Mouse (Mus musculus) CH12.LX (cell line): Measurements from ENCODE around the gene Slc25a41. TPM values are rescaled to one million over a fixed set of nuclear protein-coding genes. Genes with fewer than 3 reads are reported as not detected.

Experiments
- DNase-seq: peaks from one replicate; pipeline ENCODE4 v3.0.0-alpha.2; 2013; ENCODE audit errors: extremely low read depth
- H3K27ac ChIP-seq: 2 replicates; pipeline ENCODE4 v1.5.1; 2012; ENCODE audit warnings: low read depth, mild to moderate bottlenecking, control low read depth, moderate library complexity; ENCODE audit not compliant: insufficient read depth
- H3K27me3 ChIP-seq: replicated peaks from 2 replicates; pipeline ENCODE3; 2012; ENCODE audit warnings: inconsistent platforms
- H3K36me3 ChIP-seq, 2 experiments: replicated peaks in 1 of 2; 2 replicates each; pipeline versions ENCODE3 to v1.6.1; 2012; ENCODE audit warnings: inconsistent platforms in 1 of 2, low read length in 1 of 2, mild to moderate bottlenecking in 1 of 2, mixed read lengths in 1 of 2, moderate library complexity in 1 of 2; ENCODE audit not compliant: control insufficient read depth in 1 of 2, insufficient read depth in 1 of 2
- H3K4me1 ChIP-seq, 2 experiments: 2 replicates each; pipeline ENCODE4 v1.6.1; 2012; ENCODE audit warnings: inconsistent platforms in 1 of 2, moderate library complexity in 1 of 2; ENCODE audit not compliant: insufficient read depth in 2 of 2, control insufficient read depth in 1 of 2
- H3K4me2 ChIP-seq: 2 replicates; pipeline ENCODE4 v1.6.1; 2012; ENCODE audit warnings: low read depth, mild to moderate bottlenecking, control low read depth; ENCODE audit not compliant: poor library complexity, insufficient read depth, severe bottlenecking
- H3K4me3 ChIP-seq, 3 experiments: fragments of 150-350 bp in 1 of 3; sonication (generic) in 1 of 3; replicated peaks in 1 of 3; 2 replicates each; pipeline versions ENCODE3 to v1.5.1; 2011 to 2012; ENCODE audit warnings: low read depth in 2 of 3, low read length in 2 of 3, mild to moderate bottlenecking in 2 of 3, moderate library complexity in 2 of 3, control low read depth in 1 of 3, improper control_type of control experiment in 1 of 3, inconsistent platforms in 1 of 3, mixed read lengths in 1 of 3; ENCODE audit not compliant: poor library complexity in 1 of 3
- H3K79me2 ChIP-seq: replicated peaks from 2 replicates; pipeline ENCODE4 v1.6.1; 2012; ENCODE audit warnings: mild to moderate bottlenecking, moderate library complexity; ENCODE audit not compliant: control insufficient read depth, poor library complexity, insufficient read depth, severe bottlenecking; ENCODE audit errors: extremely low read depth
- H3K9ac ChIP-seq: 2 replicates; pipeline ENCODE4 v1.6.1; 2012; ENCODE audit warnings: low read depth, mild to moderate bottlenecking, control low read depth, moderate library complexity; ENCODE audit not compliant: insufficient read depth
- H3K9me3 ChIP-seq: replicated peaks from 2 replicates; pipeline ENCODE3; 2012; ENCODE audit warnings: low read length, inconsistent platforms, mixed read lengths
- BHLHE40 ChIP-seq: IDR thresholded peaks from 2 replicates; pipeline ENCODE4 v1.6.1; 2011; ENCODE audit warnings: mild to moderate bottlenecking, low read depth, low read length, improper control_type of control experiment
- CHD1 ChIP-seq: IDR thresholded peaks from 2 replicates; pipeline ENCODE4 v1.6.1; 2012; ENCODE audit warnings: low read depth, low read length, improper control_type of control experiment, inconsistent platforms
- CHD2 ChIP-seq: IDR thresholded peaks from 2 replicates; pipeline ENCODE4 v1.6.1; 2011; ENCODE audit warnings: low read length, improper control_type of control experiment
- CTCF ChIP-seq, 2 experiments: IDR thresholded peaks in 1 of 2; conservative IDR thresholded peaks in 1 of 2; 2 replicates each; pipeline ENCODE4 v1.5.1; 2011 to 2012; ENCODE audit warnings: low read depth in 2 of 2, low read length in 2 of 2, improper control_type of control experiment in 1 of 2, inconsistent platforms in 1 of 2, mild to moderate bottlenecking in 1 of 2, moderate library complexity in 1 of 2
- E2F4 ChIP-seq: IDR thresholded peaks from 2 replicates; pipeline ENCODE4 v1.6.1; 2011; ENCODE audit warnings: low read depth, low read length, improper control_type of control experiment; ENCODE audit not compliant: insufficient replicate concordance
- ELF1 ChIP-seq: IDR thresholded peaks from 2 replicates; pipeline ENCODE4 v1.6.1; 2014; ENCODE audit warnings: low read depth, mild to moderate bottlenecking, inconsistent platforms, low read length, improper control_type of control experiment
- EP300 ChIP-seq: IDR thresholded peaks from 2 replicates; pipeline ENCODE4 v1.6.1; 2011; ENCODE audit warnings: low read length, improper control_type of control experiment
- GABPA ChIP-seq: IDR thresholded peaks from 2 replicates; pipeline ENCODE4 v1.6.1; 2012; ENCODE audit warnings: low read depth, low read length, improper control_type of control experiment, inconsistent platforms; ENCODE audit not compliant: insufficient replicate concordance
- HCFC1 ChIP-seq: IDR thresholded peaks from 2 replicates; pipeline ENCODE4 v1.6.1; 2012; ENCODE audit warnings: low read depth, mild to moderate bottlenecking, inconsistent platforms, low read length, improper control_type of control experiment
- IRF4 ChIP-seq: IDR thresholded peaks from 2 replicates; pipeline ENCODE4 v1.6.1; 2014; ENCODE audit warnings: low read depth, mild to moderate bottlenecking, inconsistent platforms, low read length, improper control_type of control experiment
- JUN ChIP-seq: IDR thresholded peaks from 2 replicates; pipeline ENCODE4 v1.6.1; 2011; ENCODE audit warnings: low read depth, mild to moderate bottlenecking, low read length, improper control_type of control experiment, moderate library complexity; ENCODE audit not compliant: insufficient read depth
- JUND ChIP-seq: conservative IDR thresholded peaks from 2 replicates; pipeline ENCODE4 v1.6.1; 2011; ENCODE audit warnings: low read depth, low read length, improper control_type of control experiment
- KAT2A ChIP-seq: IDR thresholded peaks from 2 replicates; pipeline ENCODE4 v1.6.1; 2012; ENCODE audit warnings: low read length, improper control_type of control experiment, inconsistent platforms; ENCODE audit not compliant: insufficient replicate concordance
- MAFK ChIP-seq: IDR thresholded peaks from 2 replicates; pipeline ENCODE4 v1.6.1; 2011; ENCODE audit warnings: low read length, improper control_type of control experiment; ENCODE audit not compliant: insufficient replicate concordance
- MAX ChIP-seq: IDR thresholded peaks from 2 replicates; pipeline ENCODE4 v1.6.1; 2011; ENCODE audit warnings: low read length, improper control_type of control experiment
- MAZ ChIP-seq: IDR thresholded peaks from 2 replicates; pipeline ENCODE4 v1.6.1; 2012; ENCODE audit warnings: low read depth, mild to moderate bottlenecking, inconsistent platforms, low read length, improper control_type of control experiment, moderate library complexity
- MEF2A ChIP-seq: IDR thresholded peaks from 2 replicates; pipeline ENCODE4 v1.6.1; 2014; ENCODE audit warnings: low read depth, mild to moderate bottlenecking, inconsistent platforms, low read length, improper control_type of control experiment, borderline replicate concordance
- MXI1 ChIP-seq: IDR thresholded peaks from 2 replicates; pipeline ENCODE4 v1.6.1; 2011; ENCODE audit warnings: mild to moderate bottlenecking, low read depth, low read length, improper control_type of control experiment
- MYC ChIP-seq: IDR thresholded peaks from 2 replicates; pipeline ENCODE4 v1.6.1; 2011; ENCODE audit warnings: low read depth, mild to moderate bottlenecking, improper control_type of control experiment, low read length
- NELFE ChIP-seq: IDR thresholded peaks from 2 replicates; pipeline ENCODE4 v1.6.1; 2011; ENCODE audit warnings: low read depth, low read length, improper control_type of control experiment
- NRF1 ChIP-seq: IDR thresholded peaks from 2 replicates; pipeline ENCODE4 v1.6.1; 2014; ENCODE audit warnings: low read depth, mild to moderate bottlenecking, inconsistent platforms, low read length, improper control_type of control experiment, moderate library complexity
- PAX5 ChIP-seq: IDR thresholded peaks from 2 replicates; pipeline ENCODE4 v1.6.1; 2012; ENCODE audit warnings: low read length, inconsistent platforms, mixed read lengths
- RAD21 ChIP-seq: IDR thresholded peaks from 2 replicates; pipeline ENCODE4 v1.6.1; 2011; ENCODE audit warnings: low read depth, mild to moderate bottlenecking, low read length, improper control_type of control experiment, moderate library complexity
- RCOR1 ChIP-seq: conservative IDR thresholded peaks from 2 replicates; pipeline ENCODE4 v1.6.1; 2012; ENCODE audit warnings: low read depth, mild to moderate bottlenecking, inconsistent platforms, low read length, improper control_type of control experiment
- SIN3A ChIP-seq: IDR thresholded peaks from 2 replicates; pipeline ENCODE4 v1.6.1; 2012; ENCODE audit warnings: low read length, improper control_type of control experiment, inconsistent platforms
- SMC3 ChIP-seq: IDR thresholded peaks from 2 replicates; pipeline ENCODE4 v1.6.1; 2011; ENCODE audit warnings: low read depth, low read length, improper control_type of control experiment
- TBP ChIP-seq: conservative IDR thresholded peaks from 2 replicates; pipeline ENCODE4 v1.6.1; 2011; ENCODE audit warnings: low read depth, low read length, improper control_type of control experiment
- TCF12 ChIP-seq: IDR thresholded peaks from 2 replicates; pipeline ENCODE4 v1.6.1; 2014; ENCODE audit warnings: low read depth, mild to moderate bottlenecking, inconsistent platforms, low read length, improper control_type of control experiment
- UBTF ChIP-seq: IDR thresholded peaks from 2 replicates; pipeline ENCODE4 v1.6.1; 2012; ENCODE audit warnings: low read depth, mild to moderate bottlenecking, inconsistent platforms, low read length, improper control_type of control experiment, moderate library complexity
- USF2 ChIP-seq: conservative IDR thresholded peaks from 2 replicates; pipeline ENCODE4 v1.6.1; 2011; ENCODE audit warnings: low read depth, low read length, improper control_type of control experiment
- ZKSCAN1 ChIP-seq: IDR thresholded peaks from 2 replicates; pipeline ENCODE4 v1.6.1; 2012; ENCODE audit warnings: low read depth, inconsistent platforms, low read length, improper control_type of control experiment, borderline replicate concordance
- ZMIZ1 ChIP-seq: IDR thresholded peaks from 2 replicates; pipeline ENCODE4 v1.6.1; 2012; ENCODE audit warnings: low read depth, mild to moderate bottlenecking, inconsistent platforms, low read length, improper control_type of control experiment
- ZNF384 ChIP-seq: IDR thresholded peaks from 2 replicates; pipeline ENCODE4 v1.6.1; 2012; ENCODE audit warnings: low read depth, low read length, improper control_type of control experiment, inconsistent platforms
- dilution Hi-C: fragments of 300-500 bp; cut with MboI; formaldehyde crosslinking; loops from 2 replicates; pipeline ENCODE4 v1.14.3; 2020; ENCODE audit warnings: low sequenced_read_pairs; ENCODE audit not compliant: extremely low pct_unique_long_range_greater_than_20kb, extremely low pct_ligation_motif_present
- in situ Hi-C: fragments of 300-500 bp; cut with MboI; formaldehyde crosslinking; loops from 3 replicates; pipeline ENCODE4 v1.14.3; 2019; ENCODE audit warnings: low sequenced_read_pairs, low pct_ligation_motif_present, low pct_unique_long_range_greater_than_20kb, mixed read lengths
- polyA plus RNA-seq: library from polyadenylated mRNA; unstranded; fragments of >175 nt; gene quantifications from 2 replicates; pipeline ENCODE4 v1.2.1, GENCODE M21; 2012; ENCODE audit warnings: low read depth; ENCODE audit not compliant: insufficient read length
- total RNA-seq, 2 experiments: library from RNA; depleted of rRNA; stranded (reverse); fragments of 300-350 nt in 1 of 2; fragments of >200 nt in 1 of 2; gene quantifications; 2 replicates each; pipeline ENCODE4 v1.2.3; 2012 to 2014

Gene Slc25a41
- total and polyA plus RNA-seq, 3 experiments: not detected

- no peak for TF ChIP-seq ZNF384
- TF ChIP-seq ZKSCAN1: no peak
- TF ChIP-seq RAD21: no peak
- no peak for TF ChIP-seq EP300
- peak; percentile 93 for TF ChIP-seq SIN3A
- TF ChIP-seq BHLHE40: peak; percentile 39
- TF ChIP-seq GABPA: peak; percentile 74; the same call in 1 of the 2 replicates
- no peak for TF ChIP-seq PAX5
- TF ChIP-seq MAFK: no peak
- no peak for TF ChIP-seq UBTF
- peak; percentile 74; the same call in 1 of the 2 replicates for TF ChIP-seq MAX
- no peak; the same call in 1 of the 2 replicates for TF ChIP-seq CHD1
- TF ChIP-seq NELFE: peak; percentile 80
- TF ChIP-seq JUN: no peak
These were observed 51.2 kb downstream of the Slc25a41 start, which contains the start of gene Clpp (continued) for GRCm38 (mm10) chr17:56990115-56990746.

- H3K36me3 ChIP-seq: peaks cover 24 to 30% of the 10 kb centered on the region in 2 experiments
- TF ChIP-seq GABPA (no peak), NELFE (no peak), TBP (no peak), KAT2A (no peak), USF2 (no peak), NRF1 (no peak), UBTF (no peak), RAD21 (no peak), MAX (peak; percentile 94), RCOR1 (no peak), MEF2A (no peak), TCF12 (no peak), BHLHE40 (peak; percentile 45; the same call in 1 of the 2 replicates), ZNF384 (no peak), PAX5 (no peak), SMC3 (no peak), EP300 (0 out of 2 replicates have a peak, but pooled peaks have one; percentile 11), JUND (no peak), IRF4 (no peak), E2F4 (no peak), CHD2 (no peak), SIN3A (no peak), MAZ (no peak), MXI1 (peak; percentile 96; the same call in 1 of the 2 replicates), HCFC1 (no peak), CTCF (conservative IDR thresholded peaks at IDR 0.05 in 1 of 2, IDR thresholded peaks at IDR 0.05 in 1 of 2; ENCODE audit: low read depth in 2 of 2, low read length in 2 of 2) (no peak; a peak in 1 of 4 replicates), ZMIZ1 (no peak), ELF1 (no peak), CHD1 (no peak), MYC (peak; percentile 87)
- H3K4me2 ChIP-seq: peak overlapping the region; percentile 87
- peak; percentile 74 for DNase-seq
- in situ Hi-C loops: loop anchor here (10.0 kb wide), 2 partner anchors 215 to 345 kb away; no protein-coding TSS in a partner anchor
- H3K27me3 ChIP-seq: no peaks in the 10 kb centered on the region
- peak overlapping the region; percentile 70 to 92 (median 92) for H3K4me3 ChIP-seq
- peak overlapping the region; percentile 62 for H3K9ac ChIP-seq
- dilution Hi-C loops: no loop called here
- H3K27ac ChIP-seq: no peak overlapping the region
- no peaks in the 10 kb centered on the region for H3K9me3 ChIP-seq
- peaks cover 7 to 19% of the 10 kb centered on the region in 2 experiments; a peak in 3 of 4 replicates for H3K4me1 ChIP-seq
- peaks cover 23% of the 10 kb centered on the region for H3K79me2 ChIP-seq
These were observed 51.9 kb downstream of the Slc25a41 start for GRCm38 (mm10) chr17:56989467-56990114.
